Mouse (Mus musculus): ENCODE results near the gene Mpzl3. TPM values are rescaled to one million over a fixed set of nuclear protein-coding genes. Genes with fewer than 3 reads are reported as not detected.
A peak's percentile ranks its signal among the peaks of the same experiment; 100 is the strongest.

The Mpzl3 gene
- total and polyA plus RNA-seq, 3 experiments = 3.1 to 5.3 (median 5.2) TPM

- Histone ChIP-seq H3K4me2 (ENCODE audit: insufficient read depth, low read depth, poor library complexity, severe bottlenecking) (peak overlapping the region; percentile 41), H3K4me3 (replicated peaks in 1 of 3; ENCODE audit: low read depth in 2 of 3, low read length in 2 of 3, poor library complexity in 1 of 3) (no peak overlapping the region), H3K27ac (ENCODE audit: insufficient read depth, low read depth) (no peak overlapping the region), H3K4me1 (ENCODE audit: control insufficient read depth in 1 of 2, insufficient read depth in 2 of 2) (peaks cover 15 to 25% of the 10 kb centered on the region in 2 experiments), H3K79me2 (replicated peaks; ENCODE audit: control insufficient read depth, extremely low read depth, insufficient read depth, poor library complexity, severe bottlenecking) (no peaks in the 10 kb centered on the region), H3K9ac (ENCODE audit: insufficient read depth, low read depth) (peak overlapping the region; percentile 7; the same call in 1 of the 2 replicates), H3K27me3 (replicated peaks) (no peaks in the 10 kb centered on the region), H3K36me3 (replicated peaks in 1 of 2; ENCODE audit: control insufficient read depth in 1 of 2, insufficient read depth in 1 of 2, low read length in 1 of 2) (no peaks in the 10 kb centered on the region), H3K9me3 (replicated peaks; ENCODE audit: low read length) (no peaks in the 10 kb centered on the region)
- in situ Hi-C loops (cut with MboI; ENCODE audit: low pct_ligation_motif_present, low pct_unique_long_range_greater_than_20kb, low sequenced_read_pairs) = loop anchor here (5.0 to 25.0 kb wide), 2 partner anchors 35 to 380 kb away; partner anchors contain the start of gene Fxyd2
- TF ChIP-seq HCFC1 (IDR thresholded peaks at IDR 0.05; ENCODE audit: low read depth, low read length) = no peak
- TF ChIP-seq ZC3H11A (IDR thresholded peaks at IDR 0.05; ENCODE audit: low read depth, low read length) = no peak
- no peak; the same call in 1 of the 2 replicates for TF ChIP-seq CHD2 (IDR thresholded peaks at IDR 0.05; ENCODE audit: low read length)
- TF ChIP-seq ZKSCAN1 (IDR thresholded peaks at IDR 0.05; ENCODE audit: borderline replicate concordance, low read depth, low read length) = no peak
- TF ChIP-seq TCF12 (IDR thresholded peaks at IDR 0.05; ENCODE audit: low read depth, low read length) = peak; percentile 55; the same call in 1 of the 2 replicates
- TF ChIP-seq IRF4 (IDR thresholded peaks at IDR 0.05; ENCODE audit: low read depth, low read length) = peak; percentile 61
- TF ChIP-seq RCOR1 (conservative IDR thresholded peaks at IDR 0.05; ENCODE audit: low read depth, low read length) = no peak
- no peak for TF ChIP-seq SIN3A (IDR thresholded peaks at IDR 0.05; ENCODE audit: low read length)
- no peak for TF ChIP-seq POLR2A (IDR thresholded peaks at IDR 0.05; ENCODE audit: low read depth, low read length)
- no peak for TF ChIP-seq TBP (conservative IDR thresholded peaks at IDR 0.05; ENCODE audit: low read depth, low read length)
- no peak for TF ChIP-seq NRF1 (IDR thresholded peaks at IDR 0.05; ENCODE audit: low read depth, low read length)
- TF ChIP-seq MXI1 (IDR thresholded peaks at IDR 0.05; ENCODE audit: low read depth, low read length) = 0 out of 2 replicates have a peak, but pooled peaks have one; percentile 30
- TF ChIP-seq MEF2A (IDR thresholded peaks at IDR 0.05; ENCODE audit: borderline replicate concordance, low read depth, low read length) = 0 out of 2 replicates have a peak, but pooled peaks have one; percentile 24
- no peak; the same call in 1 of the 2 replicates for TF ChIP-seq ETS1 (conservative IDR thresholded peaks at IDR 0.05; ENCODE audit: low read depth, low read length)
- TF ChIP-seq ZNF384 (IDR thresholded peaks at IDR 0.05; ENCODE audit: low read depth, low read length) = no peak
- no peak for TF ChIP-seq GABPA (IDR thresholded peaks at IDR 0.05; ENCODE audit: insufficient replicate concordance, low read depth, low read length)
- peak; percentile 64 for TF ChIP-seq JUN (IDR thresholded peaks at IDR 0.05; ENCODE audit: insufficient read depth, low read depth, low read length)
- TF ChIP-seq JUND (conservative IDR thresholded peaks at IDR 0.05; ENCODE audit: low read depth, low read length) = peak; percentile 55; the same call in 1 of the 2 replicates
- TF ChIP-seq MYC (IDR thresholded peaks at IDR 0.05; ENCODE audit: low read depth, low read length) = no peak
- no peak; the same call in 1 of the 2 replicates for TF ChIP-seq MAX (IDR thresholded peaks at IDR 0.05; ENCODE audit: low read length)
- no peak for TF ChIP-seq NELFE (IDR thresholded peaks at IDR 0.05; ENCODE audit: low read depth, low read length)
- no peak for TF ChIP-seq RAD21 (IDR thresholded peaks at IDR 0.05; ENCODE audit: low read depth, low read length)
- no peak for TF ChIP-seq CTCF (conservative IDR thresholded peaks at IDR 0.05 in 1 of 2, IDR thresholded peaks at IDR 0.05 in 1 of 2; ENCODE audit: low read depth in 2 of 2, low read length in 2 of 2)
- peak; percentile 69 for TF ChIP-seq EP300 (IDR thresholded peaks at IDR 0.05; ENCODE audit: low read length)
- 0 out of 2 replicates have a peak, but pooled peaks have one; percentile 14 for TF ChIP-seq MAFK (IDR thresholded peaks at IDR 0.05; ENCODE audit: insufficient replicate concordance, low read length)
- no peak for TF ChIP-seq E2F4 (IDR thresholded peaks at IDR 0.05; ENCODE audit: insufficient replicate concordance, low read depth, low read length)
- no peak for TF ChIP-seq ZMIZ1 (IDR thresholded peaks at IDR 0.05; ENCODE audit: low read depth, low read length)
- no peak for TF ChIP-seq MAZ (IDR thresholded peaks at IDR 0.05; ENCODE audit: low read depth, low read length)
- no peak for TF ChIP-seq KAT2A (IDR thresholded peaks at IDR 0.05; ENCODE audit: insufficient replicate concordance, low read length)
- TF ChIP-seq ELF1 (IDR thresholded peaks at IDR 0.05; ENCODE audit: low read depth, low read length) = no peak
- no peak for TF ChIP-seq PAX5 (IDR thresholded peaks at IDR 0.05; ENCODE audit: low read length)
- TF ChIP-seq CHD1 (IDR thresholded peaks at IDR 0.05; ENCODE audit: low read depth, low read length) = 0 out of 2 replicates have a peak, but pooled peaks have one; percentile 45
- no peak for TF ChIP-seq USF2 (conservative IDR thresholded peaks at IDR 0.05; ENCODE audit: low read depth, low read length)
- no peak for TF ChIP-seq UBTF (IDR thresholded peaks at IDR 0.05; ENCODE audit: low read depth, low read length)
- TF ChIP-seq SMC3 (IDR thresholded peaks at IDR 0.05; ENCODE audit: low read depth, low read length) = no peak
- no peak for TF ChIP-seq BHLHE40 (IDR thresholded peaks at IDR 0.05; ENCODE audit: low read depth, low read length)
- TF ChIP-seq USF1 (IDR thresholded peaks at IDR 0.05; ENCODE audit: low read depth, low read length) = no peak
- no peak for TF ChIP-seq POLR2AphosphoS2 (IDR thresholded peaks at IDR 0.05; ENCODE audit: low read depth, low read length)
- dilution Hi-C loops (cut with MboI; ENCODE audit: extremely low pct_ligation_motif_present, extremely low pct_unique_long_range_greater_than_20kb, low sequenced_read_pairs) = no loop called here
- no peak for DNase-seq (ENCODE audit: extremely low read depth)
Measured at GRCm38 (mm10) chr9:45007404-45007803, 47.6 kb upstream of the Mpzl3 start.

Data from CH12.LX (cell line).